Mouse (Mus musculus): Measurements from ENCODE around the gene Pde7b.

- no peak for TF ChIP-seq GATA1 (IDR thresholded peaks at IDR 0.05; ENCODE audit: borderline replicate concordance, low read length)
- TF ChIP-seq CTCF (IDR thresholded peaks at IDR 0.05; ENCODE audit: low read depth, low read length): no peak
- TF ChIP-seq TAL1 (conservative IDR thresholded peaks at IDR 0.05; ENCODE audit: low read depth, low read length): no peak
- no peak for TF ChIP-seq GATA2 (IDR thresholded peaks at IDR 0.05; ENCODE audit: borderline replicate concordance, low read depth, low read length)
Observed at GRCm38 (mm10) chr10:20473505-20473904, 251.4 kb downstream of the Pde7b start.
